Comparison of ENCODE assay signal across 7 mouse cellular contexts in the genomic region with DNA sequence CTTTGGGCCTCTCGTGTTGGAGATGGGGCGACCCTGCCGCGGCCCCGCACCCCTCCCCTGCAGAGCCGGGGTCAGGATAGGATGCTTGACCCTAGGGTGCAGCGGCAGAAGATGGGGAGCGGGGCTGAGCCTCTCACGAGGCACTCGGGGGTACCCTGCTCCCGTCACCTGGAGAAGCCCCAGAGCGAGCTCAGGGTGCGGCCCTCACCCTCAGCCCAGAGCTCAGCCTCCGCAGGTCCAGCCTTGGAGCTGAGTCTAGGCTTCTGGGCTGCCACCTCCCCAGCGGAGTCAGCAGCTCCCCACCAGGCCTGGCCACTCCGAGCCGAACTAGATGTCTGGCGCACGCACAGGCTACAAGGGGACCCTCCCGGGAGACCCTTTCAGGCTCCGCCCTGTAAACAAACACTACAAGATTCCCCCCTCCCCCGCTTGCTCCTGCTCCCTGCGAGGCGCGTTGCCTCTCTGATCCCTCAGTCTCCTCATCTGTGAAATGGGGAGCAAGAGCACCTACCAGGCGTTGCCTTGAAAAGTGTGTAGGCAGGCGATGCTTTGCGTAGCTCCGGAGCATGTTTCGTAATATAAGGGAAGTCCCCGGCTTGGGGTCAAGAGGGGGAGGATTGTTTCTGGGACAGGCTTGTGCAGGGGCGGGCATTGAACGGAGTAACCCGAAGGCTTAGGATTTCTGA. TPM values are rescaled to one million over a fixed set of nuclear protein-coding genes. Genes with fewer than 3 reads are reported as not detected.
A peak's percentile ranks its signal among the peaks of the same experiment; 100 is the strongest.
DNase-seq lines count a peak whose midpoint lies in the region; ATAC-seq and TF ChIP-seq lines count a peak whose summit lies in the region.

No protein-coding gene starts in this region.

- TF ChIP-seq POLR2A in CH12.LX (IDR thresholded peaks at IDR 0.05; ENCODE audit: low read depth, low read length), result peak; percentile 59

- peak; percentile 17; the same call in 1 of the 2 replicates for ATAC-seq in intestine, embryonic 14.5 days (replicated peaks; ENCODE audit: low FRiP score, low TSS enrichment, low read depth)

- TF ChIP-seq CTCF in CH12.LX (conservative IDR thresholded peaks at IDR 0.05 in 1 of 2, IDR thresholded peaks at IDR 0.05 in 1 of 2; ENCODE audit: low read depth in 2 of 2, low read length in 2 of 2), result no peak

- H3K4me2 ChIP-seq in CH12.LX (ENCODE audit: insufficient read depth, low read depth, poor library complexity, severe bottlenecking), result peak overlapping the region; percentile 85
- peak overlapping the region; percentile 75 for H3K4me2 ChIP-seq in intestine, embryonic 14.5 days (ENCODE audit: low read length)

- peak overlapping the region; percentile 88 for H3K9ac ChIP-seq in CH12.LX (ENCODE audit: insufficient read depth, low read depth)
- H3K9ac ChIP-seq in intestine, embryonic 14.5 days (ENCODE audit: low read length), result peak overlapping the region; percentile 75

- H3K27me3 ChIP-seq in CH12.LX (replicated peaks), result no peaks in the 10 kb centered on the region
- H3K27me3 ChIP-seq in intestine, embryonic 14.5 days (replicated peaks; ENCODE audit: control insufficient read depth, insufficient read depth, low read length), result no peaks in the 10 kb centered on the region

- no peak for TF ChIP-seq RAD21 in CH12.LX (IDR thresholded peaks at IDR 0.05; ENCODE audit: low read depth, low read length)

- in situ Hi-C loops in CH12.LX (cut with MboI; ENCODE audit: low pct_ligation_motif_present, low pct_unique_long_range_greater_than_20kb, low sequenced_read_pairs), result no loop called here

- TF ChIP-seq EP300 in CH12.LX (IDR thresholded peaks at IDR 0.05; ENCODE audit: low read length), result no peak

- peak overlapping the region; percentile 85 to 88 (median 87) for H3K4me3 ChIP-seq in CH12.LX (replicated peaks in 1 of 3; ENCODE audit: low read depth in 2 of 3, low read length in 2 of 3, poor library complexity in 1 of 3)
- peak overlapping the region; percentile 71 for H3K4me3 ChIP-seq in intestine, embryonic 14.5 days (ENCODE audit: low read depth, low read length)

- DNase-seq in B cell, adult 2 months, result peak; percentile 55 to 57
- peak; percentile 83 for DNase-seq in CH12.LX (ENCODE audit: extremely low read depth)
- peak; percentile 61 for DNase-seq in cerebellum, adult 8-10 months
- DNase-seq in forelimb bud, embryonic 11.5 days (ENCODE audit: low read depth, low spot score), result peak; percentile 70
- DNase-seq in intestine, embryonic 14.5 days (ENCODE audit: low spot score), result peak; percentile 82
- DNase-seq in lung, postnatal 14 days, result peak; percentile 51
- DNase-seq in retina, embryonic 14.5 days (ENCODE audit: low spot score), result peak; percentile 50

- 7% methylated on average over 33 of the region's 34 CpGs for WGBS in intestine, embryonic 14.5 days

- H3K79me2 ChIP-seq in CH12.LX (replicated peaks; ENCODE audit: control insufficient read depth, extremely low read depth, insufficient read depth, poor library complexity, severe bottlenecking), result 0 out of 2 replicates have a peak, but pooled peaks cover 2% of the 10 kb centered on the region

- H3K9me3 ChIP-seq in CH12.LX (replicated peaks; ENCODE audit: low read length), result no peaks in the 10 kb centered on the region
- no peaks in the 10 kb centered on the region for H3K9me3 ChIP-seq in intestine, embryonic 14.5 days (ENCODE audit: control insufficient read depth, low read length)

- H3K36me3 ChIP-seq in CH12.LX (replicated peaks in 1 of 2; ENCODE audit: control insufficient read depth in 1 of 2, insufficient read depth in 1 of 2, low read length in 1 of 2), result peaks cover 0 to 16% of the 10 kb centered on the region in 2 experiments
- no peaks in the 10 kb centered on the region for H3K36me3 ChIP-seq in intestine, embryonic 14.5 days (ENCODE audit: control insufficient read depth, insufficient read depth, low read length)

- dilution Hi-C loops in CH12.LX (cut with MboI; ENCODE audit: extremely low pct_ligation_motif_present, extremely low pct_unique_long_range_greater_than_20kb, low sequenced_read_pairs), result no loop called here

- peak overlapping the region; percentile 61 for H3K27ac ChIP-seq in CH12.LX (ENCODE audit: insufficient read depth, low read depth)
- peak overlapping the region; percentile 40 for H3K27ac ChIP-seq in intestine, embryonic 14.5 days (ENCODE audit: low read depth)

- H3K4me1 ChIP-seq in CH12.LX (ENCODE audit: control insufficient read depth in 1 of 2, insufficient read depth in 2 of 2), result peaks cover 11 to 43% of the 10 kb centered on the region in 2 experiments
- peaks cover 19% of the 10 kb centered on the region for H3K4me1 ChIP-seq in intestine, embryonic 14.5 days (replicated peaks; ENCODE audit: control insufficient read depth, insufficient read depth, low read length)

TF ChIP-seq in CH12.LX, 34 proteins besides CTCF, POLR2A, EP300 and RAD21:
- TF ChIP-seq SMC3 (IDR thresholded peaks at IDR 0.05; ENCODE audit: low read depth, low read length) (no peak), MAZ (IDR thresholded peaks at IDR 0.05; ENCODE audit: low read depth, low read length) (no peak), POLR2AphosphoS2 (IDR thresholded peaks at IDR 0.05; ENCODE audit: low read depth, low read length) (no peak), ZC3H11A (IDR thresholded peaks at IDR 0.05; ENCODE audit: low read depth, low read length) (no peak), CHD1 (IDR thresholded peaks at IDR 0.05; ENCODE audit: low read depth, low read length) (no peak), ZKSCAN1 (IDR thresholded peaks at IDR 0.05; ENCODE audit: borderline replicate concordance, low read depth, low read length) (no peak), ELF1 (IDR thresholded peaks at IDR 0.05; ENCODE audit: low read depth, low read length) (no peak), MAX (IDR thresholded peaks at IDR 0.05; ENCODE audit: low read length) (no peak), ZNF384 (IDR thresholded peaks at IDR 0.05; ENCODE audit: low read depth, low read length) (no peak), GABPA (IDR thresholded peaks at IDR 0.05; ENCODE audit: insufficient replicate concordance, low read depth, low read length) (no peak), MXI1 (IDR thresholded peaks at IDR 0.05; ENCODE audit: low read depth, low read length) (0 out of 2 replicates have a peak, but pooled peaks have one; percentile 32), MYC (IDR thresholded peaks at IDR 0.05; ENCODE audit: low read depth, low read length) (no peak), ETS1 (conservative IDR thresholded peaks at IDR 0.05; ENCODE audit: low read depth, low read length) (peak; percentile 34; the same call in 1 of the 2 replicates), BHLHE40 (IDR thresholded peaks at IDR 0.05; ENCODE audit: low read depth, low read length) (peak; percentile 8; the same call in 1 of the 2 replicates), CHD2 (IDR thresholded peaks at IDR 0.05; ENCODE audit: low read length) (no peak), UBTF (IDR thresholded peaks at IDR 0.05; ENCODE audit: low read depth, low read length) (no peak), PAX5 (IDR thresholded peaks at IDR 0.05; ENCODE audit: low read length) (no peak), MAFK (IDR thresholded peaks at IDR 0.05; ENCODE audit: insufficient replicate concordance, low read length) (no peak), IRF4 (IDR thresholded peaks at IDR 0.05; ENCODE audit: low read depth, low read length) (no peak), ZMIZ1 (IDR thresholded peaks at IDR 0.05; ENCODE audit: low read depth, low read length) (no peak; the same call in 1 of the 2 replicates), KAT2A (IDR thresholded peaks at IDR 0.05; ENCODE audit: insufficient replicate concordance, low read length) (no peak), TBP (conservative IDR thresholded peaks at IDR 0.05; ENCODE audit: low read depth, low read length) (0 out of 2 replicates have a peak, but pooled peaks have one; percentile 24), SIN3A (IDR thresholded peaks at IDR 0.05; ENCODE audit: low read length) (0 out of 2 replicates have a peak, but pooled peaks have one; percentile 19)

RNA-seq across cellular contexts. Expression of gene St6galnac6, which starts 7.9 kb away (rescaled TPM):
- 13.9 and 14.3 TPM in 2 replicates for total RNA-seq in CH12.LX (2012; rRNA removed)
- 12.9 and 13.2 TPM in 2 replicates for total RNA-seq in CH12.LX (2014; rRNA removed)
- 10.7 and 13.3 TPM in 2 replicates for polyA plus RNA-seq in CH12.LX (2012; ENCODE audit: insufficient read length, low read depth)
- 5.7 and 6.9 TPM in 2 replicates for polyA plus RNA-seq in intestine, embryonic 14.5 days (2014; fragmentation: Nextera tagmentation; extraction: Ambion mirVana)

RNA-seq across cellular contexts. Expression of gene Ak1, which starts 14.2 kb away (rescaled TPM):
- 2.9 and 3.9 TPM in 2 replicates for total RNA-seq in CH12.LX (2012; rRNA removed)
- 1.4 TPM in 2 replicates for total RNA-seq in CH12.LX (2014; rRNA removed)
- polyA plus RNA-seq in CH12.LX (2012; ENCODE audit: insufficient read length, low read depth), result 1.5 and 2.8 TPM in 2 replicates
- 22.8 and 24.6 TPM in 2 replicates for polyA plus RNA-seq in intestine, embryonic 14.5 days (2014; fragmentation: Nextera tagmentation; extraction: Ambion mirVana)

RNA-seq across cellular contexts. Expression of gene St6galnac4, which starts 20.5 kb away (rescaled TPM):
- 51.9 and 57.4 TPM in 2 replicates for total RNA-seq in CH12.LX (2012; rRNA removed)
- total RNA-seq in CH12.LX (2014; rRNA removed), result 45.9 and 58.3 TPM in 2 replicates
- 81.7 and 87.0 TPM in 2 replicates for polyA plus RNA-seq in CH12.LX (2012; ENCODE audit: insufficient read length, low read depth)
- 15.5 and 20.3 TPM in 2 replicates for polyA plus RNA-seq in intestine, embryonic 14.5 days (2014; fragmentation: Nextera tagmentation; extraction: Ambion mirVana)

RNA-seq across cellular contexts. Expression of gene 9430097D07Rik, which starts 31.9 kb away (rescaled TPM):
- total RNA-seq in CH12.LX (2012; rRNA removed) (0.13 TPM in 1 of 2 replicates, not detected in the other), CH12.LX (2014; rRNA removed) (not detected in 2 replicates)
- polyA plus RNA-seq in CH12.LX (2012; ENCODE audit: insufficient read length, low read depth), result not detected in 2 replicates
- 0.15 and 0.35 TPM in 2 replicates for polyA plus RNA-seq in intestine, embryonic 14.5 days (2014; fragmentation: Nextera tagmentation; extraction: Ambion mirVana)

RNA-seq across cellular contexts. Expression of gene Pip5kl1, which starts 32.8 kb away (rescaled TPM):
- total RNA-seq in CH12.LX (2012; rRNA removed) (0.64 and 1.3 TPM in 2 replicates), CH12.LX (2014; rRNA removed) (0.28 TPM in 1 of 2 replicates, not detected in the other)
- 0.57 and 0.82 TPM in 2 replicates for polyA plus RNA-seq in CH12.LX (2012; ENCODE audit: insufficient read length, low read depth)
- 0.62 and 0.89 TPM in 2 replicates for polyA plus RNA-seq in intestine, embryonic 14.5 days (2014; fragmentation: Nextera tagmentation; extraction: Ambion mirVana)

Comparison
In these comparisons a context has a peak if more than half of its experiments do, and no peak if none do; other contexts are left out.
1. Peak in every context shown above with its lines: DNase-seq, ATAC-seq, H3K4me3 ChIP-seq and H3K27ac ChIP-seq.